Mouse (Mus musculus): ENCODE measurements around the gene Slit3.

The Slit3 gene

DNA sequence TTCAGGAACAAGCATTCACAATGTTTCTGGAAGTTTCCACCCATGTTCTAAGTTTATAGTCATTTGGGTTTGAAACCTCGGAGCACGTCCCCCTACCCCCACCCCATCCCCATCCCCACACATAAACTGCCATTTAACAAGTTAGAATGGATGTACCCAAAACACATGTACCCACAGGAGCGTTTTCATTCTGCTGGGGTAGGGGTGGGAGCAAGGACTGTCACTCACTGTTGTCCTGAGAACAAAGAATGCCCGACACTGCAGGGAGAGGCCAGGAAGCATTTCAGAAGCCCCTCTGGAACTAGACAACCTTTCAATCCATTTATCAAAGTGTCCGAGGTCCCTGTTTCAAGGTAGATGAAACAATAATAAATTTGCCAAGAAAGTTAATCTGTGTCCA lies 383.0 kb downstream of the Slit3 start:
- in situ Hi-C loops (cut with MboI; ENCODE audit: low pct_unique_long_range_greater_than_20kb in 1 of 2, low sequenced_read_pairs in 2 of 2, unreplicated experiment in 1 of 2): no loop called here

DNA sequence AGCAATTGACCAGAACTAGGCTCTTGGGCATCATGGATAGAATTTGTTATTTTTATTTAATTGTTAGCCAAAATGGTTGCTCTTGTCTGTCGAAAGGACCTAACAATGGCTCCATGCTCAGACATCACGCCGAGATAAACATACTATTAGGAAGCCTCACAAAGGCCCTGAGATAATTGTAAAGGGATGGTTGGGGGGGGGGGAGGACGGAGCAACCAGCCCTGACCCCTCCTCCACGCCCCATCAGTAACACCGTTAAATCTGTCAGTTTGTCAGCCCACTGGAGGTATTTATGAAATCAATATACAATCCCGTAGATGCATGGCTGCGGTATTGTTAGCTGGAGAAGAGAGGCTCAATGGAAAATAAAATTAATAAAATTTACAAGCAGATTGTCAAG lies 383.9 kb downstream of the Slit3 start:
- in situ Hi-C loops (cut with MboI; ENCODE audit: low pct_unique_long_range_greater_than_20kb in 1 of 2, low sequenced_read_pairs in 2 of 2, unreplicated experiment in 1 of 2): no loop called here

DNA sequence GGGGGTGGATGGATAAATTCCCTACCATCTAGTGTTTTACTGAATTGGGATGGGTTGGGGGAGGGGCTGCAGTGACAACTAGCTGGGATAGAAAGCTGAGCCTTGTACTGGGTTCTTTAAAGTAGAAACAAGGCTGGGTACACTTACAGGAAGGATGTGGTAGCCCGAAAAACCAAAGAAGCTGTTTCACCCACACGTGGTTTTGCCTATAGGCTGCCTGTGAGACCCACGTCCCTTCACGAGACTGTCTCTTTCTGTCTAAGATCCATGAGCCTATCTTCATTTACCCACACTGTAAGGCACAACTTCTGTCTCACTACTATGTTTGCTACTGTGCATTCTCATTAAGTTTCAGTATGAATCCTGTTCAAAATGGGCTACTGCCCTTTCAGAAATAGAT lies 384.3 kb downstream of the Slit3 start:
- in situ Hi-C loops (cut with MboI; ENCODE audit: low pct_unique_long_range_greater_than_20kb in 1 of 2, low sequenced_read_pairs in 2 of 2, unreplicated experiment in 1 of 2): no loop called here

DNA sequence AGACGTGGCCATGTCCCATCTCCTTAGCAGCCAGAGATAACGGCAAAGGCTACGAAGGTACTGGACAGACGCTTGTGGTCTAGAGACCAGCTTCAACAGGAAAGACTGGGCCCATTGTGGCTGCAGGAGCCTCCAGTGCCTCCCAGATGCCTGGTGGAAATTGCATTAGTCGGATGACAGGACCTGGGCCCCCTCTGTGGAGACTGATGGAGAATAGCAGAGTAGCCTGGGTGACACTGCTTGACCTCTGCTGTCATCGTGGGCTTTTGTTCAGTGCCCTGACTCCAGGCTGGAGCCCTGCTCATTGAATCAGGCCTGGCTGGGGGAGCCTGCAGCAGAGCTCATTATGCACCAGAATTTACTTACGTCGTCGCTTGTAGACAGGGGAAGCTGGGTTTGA lies 384.8 kb downstream of the Slit3 start:
- in situ Hi-C loops (cut with MboI; ENCODE audit: low pct_unique_long_range_greater_than_20kb in 1 of 2, low sequenced_read_pairs in 2 of 2, unreplicated experiment in 1 of 2): no loop called here

DNA sequence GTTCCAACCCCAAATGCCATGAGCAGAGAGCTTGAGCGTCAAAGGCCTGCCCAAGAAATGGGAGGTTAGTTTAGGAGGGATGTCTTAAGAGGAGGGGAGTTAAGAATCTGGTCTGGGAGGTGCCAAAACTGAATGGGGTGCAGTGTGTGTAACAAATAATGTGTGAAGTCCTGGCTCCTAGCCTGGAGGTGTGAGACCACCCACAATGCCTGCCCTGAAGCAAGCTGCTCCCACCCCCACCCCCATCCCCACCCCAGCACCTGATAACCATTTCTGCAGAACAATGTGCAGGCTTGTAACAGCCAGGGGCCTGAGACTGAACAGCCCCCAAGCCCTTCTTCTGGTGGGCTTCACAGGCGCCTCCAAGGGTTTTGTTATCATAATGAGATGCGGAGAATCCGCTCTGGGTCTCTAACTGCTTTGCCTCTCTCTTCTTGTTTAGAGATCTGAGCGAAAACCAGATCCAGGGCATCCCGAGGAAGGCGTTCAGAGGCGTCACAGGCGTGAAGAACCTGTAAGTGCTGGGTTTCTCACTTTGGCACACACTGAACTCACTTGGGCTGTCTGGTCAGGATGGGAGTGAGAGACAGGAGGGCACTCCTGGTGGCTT lies 386.9 kb downstream of the Slit3 start:
- in situ Hi-C loops (cut with MboI; ENCODE audit: low pct_unique_long_range_greater_than_20kb in 1 of 2, low sequenced_read_pairs in 2 of 2, unreplicated experiment in 1 of 2): no loop called here

DNA sequence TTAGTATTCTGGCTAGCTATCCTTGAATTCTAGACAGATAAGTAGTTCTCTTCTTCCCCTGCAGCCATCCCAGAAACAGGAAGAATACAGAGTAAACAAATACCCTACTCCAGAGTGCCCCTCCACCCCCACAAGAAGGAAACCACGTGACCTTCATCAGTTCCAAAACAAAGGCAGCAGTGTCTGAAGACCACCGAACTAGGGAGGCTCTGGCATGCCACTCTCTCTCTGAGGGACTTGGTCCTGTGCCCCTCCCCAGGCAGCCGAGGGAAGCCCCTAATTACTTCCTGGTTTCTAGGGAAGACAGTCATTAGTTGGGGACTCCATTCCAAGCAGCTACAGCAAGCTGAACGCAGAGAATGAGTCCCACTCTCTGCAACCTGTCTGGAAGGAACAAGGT lies 391.7 kb downstream of the Slit3 start:
- in situ Hi-C loops (cut with MboI; ENCODE audit: low pct_unique_long_range_greater_than_20kb in 1 of 2, low sequenced_read_pairs in 2 of 2, unreplicated experiment in 1 of 2): no loop called here

DNA sequence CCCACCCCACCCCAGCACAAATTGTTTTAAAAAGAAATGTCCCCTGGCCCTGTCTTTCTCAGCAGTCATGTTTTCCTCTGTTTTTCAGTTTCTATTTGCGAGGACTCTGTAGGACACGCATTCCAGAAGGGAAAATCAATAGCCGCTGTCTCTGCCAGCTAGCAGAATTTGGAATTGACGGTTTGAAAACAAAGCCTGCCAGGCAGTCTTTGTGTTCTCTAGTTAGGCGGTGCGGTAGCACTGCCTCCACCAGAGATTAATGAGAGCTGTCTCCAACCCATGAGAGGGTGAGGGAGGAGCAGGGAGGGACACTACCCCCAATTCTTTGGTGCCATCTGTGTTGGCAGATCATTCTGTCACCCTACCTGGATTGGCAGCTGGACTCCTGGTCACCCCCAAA lies 392.3 kb downstream of the Slit3 start:
- in situ Hi-C loops (cut with MboI; ENCODE audit: low pct_unique_long_range_greater_than_20kb in 1 of 2, low sequenced_read_pairs in 2 of 2, unreplicated experiment in 1 of 2): no loop called here

DNA sequence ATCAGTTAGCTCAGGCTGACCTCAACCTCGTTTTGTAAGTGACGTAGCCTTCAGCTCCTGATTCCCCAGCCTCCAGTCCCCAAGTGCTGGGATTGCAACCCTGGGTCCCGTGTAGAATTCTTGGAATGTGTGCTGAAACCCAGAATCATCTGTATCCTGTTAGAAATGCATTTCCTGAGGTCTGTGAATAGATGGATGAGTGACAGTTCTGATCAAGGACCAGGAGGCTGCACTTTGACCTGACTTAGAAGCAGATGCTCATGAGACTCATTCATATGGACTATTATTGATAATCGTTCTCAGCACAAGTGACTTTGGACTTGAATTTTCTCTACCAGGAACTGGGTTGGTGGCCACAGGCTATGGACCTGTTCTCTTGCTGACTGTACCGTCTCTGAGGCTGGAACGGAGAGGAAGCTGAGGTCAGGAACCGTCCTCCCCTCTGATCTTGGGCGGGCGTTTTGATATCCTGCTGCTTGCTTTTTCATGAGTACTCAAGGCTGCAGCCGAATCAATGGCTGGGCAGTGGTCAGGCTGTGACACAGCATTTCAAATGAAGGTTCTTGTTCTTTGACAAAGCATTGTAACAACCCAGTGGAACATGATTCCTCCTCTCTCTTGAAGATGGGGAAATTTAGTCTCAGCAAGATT lies 401.9 kb downstream of the Slit3 start:
- in situ Hi-C loops (cut with MboI; ENCODE audit: low pct_unique_long_range_greater_than_20kb in 1 of 2, low sequenced_read_pairs in 2 of 2, unreplicated experiment in 1 of 2): no loop called here

DNA sequence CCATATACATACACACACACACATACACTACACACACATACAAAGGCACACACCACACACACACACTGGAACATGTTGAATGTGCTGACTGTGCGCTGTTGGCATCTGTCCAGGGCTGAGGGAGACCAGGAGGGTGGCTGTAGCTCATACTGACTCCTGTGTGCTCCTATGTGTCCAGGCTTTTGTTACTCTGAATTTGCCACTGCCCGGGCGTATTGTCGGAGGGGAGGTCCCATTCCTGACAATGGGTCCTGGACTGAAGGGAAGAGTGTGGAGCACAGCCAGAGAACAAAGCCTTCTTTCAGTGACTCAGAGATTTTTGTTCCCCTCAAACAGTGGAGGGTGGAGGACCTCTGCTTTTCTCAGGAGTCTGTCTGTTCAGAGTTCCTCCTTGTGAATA lies 402.7 kb downstream of the Slit3 start:
- in situ Hi-C loops (cut with MboI; ENCODE audit: low pct_unique_long_range_greater_than_20kb in 1 of 2, low sequenced_read_pairs in 2 of 2, unreplicated experiment in 1 of 2): no loop called here

DNA sequence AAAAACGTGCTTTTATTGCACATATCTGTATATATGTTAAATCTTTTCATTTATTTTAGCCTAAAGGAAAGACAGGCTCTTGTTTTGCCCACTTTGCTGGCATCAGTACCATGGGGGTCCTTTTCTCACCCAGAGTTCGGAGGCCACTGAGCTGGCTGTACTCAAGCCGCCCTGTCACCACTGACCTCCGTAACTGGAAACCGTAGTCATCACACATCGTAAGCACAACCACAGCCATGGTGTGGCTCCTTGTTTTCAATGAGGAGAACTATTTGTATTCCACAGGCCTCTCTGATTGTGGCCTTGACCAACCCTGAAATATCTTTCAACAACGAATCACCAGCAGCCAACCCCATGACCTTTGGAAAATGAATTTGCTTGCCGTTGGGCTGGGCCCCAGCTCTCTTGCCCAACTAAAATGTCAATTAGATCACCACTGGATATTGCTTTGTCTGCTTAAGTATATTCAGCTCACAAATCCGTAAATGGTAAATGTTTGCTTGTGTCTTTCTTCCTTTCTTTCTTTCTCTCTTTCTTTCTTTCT lies 405.3 kb downstream of the Slit3 start:
- in situ Hi-C loops (cut with MboI; ENCODE audit: low pct_unique_long_range_greater_than_20kb in 1 of 2, low sequenced_read_pairs in 2 of 2, unreplicated experiment in 1 of 2): no loop called here

DNA sequence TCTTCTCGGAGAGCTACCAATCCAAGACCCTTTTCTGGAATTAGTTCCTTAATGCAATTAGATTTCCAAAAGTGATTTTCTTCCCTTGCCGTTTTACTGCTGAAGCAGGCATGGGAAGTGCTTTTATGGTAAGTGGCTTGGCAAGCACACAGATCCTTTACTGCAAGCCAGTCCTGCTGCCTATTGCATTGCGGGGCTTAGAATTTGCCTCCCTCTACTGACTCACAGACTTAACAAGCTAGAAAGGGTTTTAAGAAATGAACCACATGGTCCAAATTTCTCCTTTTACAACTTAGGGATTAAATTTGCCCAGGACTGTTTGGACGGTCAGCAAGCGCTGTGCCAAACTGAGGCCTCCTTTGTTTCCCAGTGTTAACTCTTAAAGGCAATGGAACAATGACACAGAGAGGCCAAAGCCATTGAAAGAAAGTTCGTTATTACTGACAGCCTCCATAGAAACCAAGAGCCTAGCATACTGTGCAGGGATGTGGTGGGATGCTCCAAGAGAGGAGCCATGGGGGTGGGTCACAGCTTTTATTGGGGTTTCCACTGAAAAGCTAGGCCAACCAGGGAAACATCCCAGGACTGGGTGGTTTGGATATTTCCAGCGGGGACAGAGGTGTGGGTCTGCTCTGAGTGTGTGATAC lies 406.9 kb downstream of the Slit3 start:
- in situ Hi-C loops (cut with MboI; ENCODE audit: low pct_unique_long_range_greater_than_20kb in 1 of 2, low sequenced_read_pairs in 2 of 2, unreplicated experiment in 1 of 2): no loop called here

DNA sequence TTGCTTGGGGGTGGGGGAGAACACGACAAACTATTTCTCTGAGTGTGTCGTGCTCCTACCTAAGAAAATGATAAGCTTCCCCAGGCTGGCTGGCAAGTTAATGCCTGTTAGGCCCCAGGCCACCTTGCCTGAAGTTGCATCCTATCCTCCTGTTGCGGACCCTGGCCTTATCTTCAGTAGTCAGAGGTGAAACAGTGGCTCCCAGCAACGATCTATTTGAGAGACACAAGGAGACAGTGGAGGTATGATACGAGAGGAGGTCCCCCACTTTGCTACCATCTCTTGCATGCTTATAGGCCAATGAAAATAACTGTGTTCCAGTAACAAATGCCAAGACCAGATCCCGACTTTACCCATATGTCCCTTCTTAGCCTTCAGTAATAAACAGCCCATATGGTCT lies 414.0 kb downstream of the Slit3 start:
- in situ Hi-C loops (cut with MboI; ENCODE audit: low pct_unique_long_range_greater_than_20kb in 1 of 2, low sequenced_read_pairs in 2 of 2, unreplicated experiment in 1 of 2): no loop called here

DNA sequence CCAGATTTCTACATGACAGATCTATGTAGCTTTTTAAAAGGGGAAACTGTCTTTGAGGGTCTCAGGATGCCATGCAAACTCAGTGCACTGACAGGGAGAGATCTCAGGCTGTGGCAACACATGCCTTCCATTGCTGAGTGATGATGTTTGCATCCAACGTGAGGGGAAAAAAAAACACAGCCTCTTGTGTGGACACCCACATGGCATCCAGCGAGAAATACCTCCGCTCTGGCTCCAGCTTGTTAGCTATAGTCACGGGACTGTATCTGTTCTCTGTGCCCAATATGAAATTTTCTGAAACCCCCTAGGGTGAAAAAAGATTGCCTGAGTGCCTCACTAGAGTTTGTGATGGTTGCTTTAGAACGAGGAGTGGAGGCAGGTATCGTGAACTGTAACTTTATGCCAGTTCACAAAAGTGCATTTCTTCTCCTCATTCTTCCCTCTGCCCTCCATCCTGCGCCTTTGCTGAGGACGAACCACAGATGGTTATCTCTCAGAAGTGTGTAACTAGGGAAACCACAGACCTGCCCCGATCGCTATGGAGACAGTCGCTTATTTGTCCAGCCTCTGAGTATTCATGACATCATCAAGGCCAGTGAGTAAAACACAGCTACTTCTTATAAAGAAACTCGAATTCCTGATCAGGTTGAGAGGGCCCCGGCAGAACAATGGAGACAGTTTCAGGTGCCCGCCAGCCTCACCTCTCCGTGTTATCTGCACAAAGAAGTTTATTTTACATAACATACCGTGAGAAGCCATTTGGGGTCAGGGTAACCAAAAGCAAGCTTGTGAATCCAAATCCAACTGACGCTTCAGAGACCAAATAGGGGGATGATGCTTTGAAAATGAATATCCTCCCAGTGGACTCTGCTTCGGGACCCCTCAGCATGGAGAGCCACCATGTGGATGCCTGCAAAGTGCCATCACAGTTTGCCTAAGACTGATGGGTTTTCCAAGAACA lies 416.4 kb downstream of the Slit3 start:
- in situ Hi-C loops (cut with MboI; ENCODE audit: low pct_unique_long_range_greater_than_20kb in 1 of 2, low sequenced_read_pairs in 2 of 2, unreplicated experiment in 1 of 2): no loop called here

DNA sequence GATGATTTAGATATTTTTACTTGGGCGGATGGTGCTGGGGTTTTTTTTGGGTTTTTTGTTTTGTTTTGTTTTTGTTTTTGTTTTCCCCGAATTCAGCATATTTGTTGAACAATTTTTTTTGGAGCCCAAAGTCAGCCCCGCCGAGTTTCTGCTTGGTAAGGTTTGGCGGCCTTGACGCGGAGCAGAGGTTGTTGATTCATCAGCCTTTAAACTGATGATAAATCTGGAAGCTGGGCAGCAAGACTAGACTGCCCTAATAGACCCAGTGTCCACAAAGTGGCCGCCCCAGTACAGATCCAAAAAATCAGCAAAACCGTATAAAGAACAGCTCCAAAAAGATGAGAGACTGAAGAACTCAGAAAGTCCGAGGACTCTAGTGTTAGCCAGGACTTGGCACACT lies 421.7 kb downstream of the Slit3 start:
- in situ Hi-C loops (cut with MboI; ENCODE audit: low pct_unique_long_range_greater_than_20kb in 1 of 2, low sequenced_read_pairs in 2 of 2, unreplicated experiment in 1 of 2): no loop called here

DNA sequence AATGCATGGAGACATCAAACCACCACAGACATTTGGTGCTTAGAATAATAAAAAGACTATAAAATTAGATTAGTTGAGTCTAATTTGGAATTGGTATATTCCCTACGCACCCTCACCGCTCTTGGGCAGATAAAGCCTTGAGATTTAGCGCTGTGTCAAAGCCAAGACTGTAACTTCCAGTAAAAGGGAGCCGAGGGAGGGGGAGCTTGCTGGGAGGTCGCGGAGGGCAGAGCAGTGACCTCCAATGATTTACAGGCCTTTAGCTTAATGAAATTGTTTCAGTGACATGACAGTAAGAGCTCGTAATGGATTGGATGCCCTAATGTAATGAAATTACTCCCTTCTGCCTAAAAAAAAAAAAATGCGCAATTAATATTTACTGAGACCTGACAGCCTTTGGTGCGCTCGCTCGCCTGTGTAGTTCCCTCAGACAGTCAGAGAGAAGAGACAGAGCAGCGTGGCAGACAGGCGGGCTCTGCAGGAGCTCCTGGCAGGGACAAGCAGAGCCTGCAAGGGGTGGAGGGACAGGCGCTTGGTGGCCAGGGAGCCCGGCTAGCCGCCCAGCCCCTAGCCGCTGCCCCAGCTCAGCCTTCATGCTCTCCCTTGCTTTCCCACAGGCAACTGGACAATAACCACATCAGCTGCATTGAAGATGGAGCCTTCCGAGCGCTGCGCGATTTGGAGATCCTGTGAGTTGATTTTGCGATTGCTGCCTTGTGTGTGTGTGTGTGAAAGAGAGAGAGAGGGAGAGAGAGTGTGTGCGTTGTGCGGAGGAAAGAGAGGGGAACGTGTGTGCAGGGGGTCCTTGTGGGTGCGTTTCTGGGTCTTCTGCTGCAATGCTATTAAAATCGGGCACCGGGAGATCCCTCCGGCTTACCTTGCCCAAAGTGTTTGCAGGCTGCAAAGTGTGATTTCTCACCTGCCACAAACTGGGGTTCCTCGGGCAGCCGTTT lies 423.4 kb downstream of the Slit3 start:
- in situ Hi-C loops (cut with MboI; ENCODE audit: low pct_unique_long_range_greater_than_20kb in 1 of 2, low sequenced_read_pairs in 2 of 2, unreplicated experiment in 1 of 2): no loop called here

DNA sequence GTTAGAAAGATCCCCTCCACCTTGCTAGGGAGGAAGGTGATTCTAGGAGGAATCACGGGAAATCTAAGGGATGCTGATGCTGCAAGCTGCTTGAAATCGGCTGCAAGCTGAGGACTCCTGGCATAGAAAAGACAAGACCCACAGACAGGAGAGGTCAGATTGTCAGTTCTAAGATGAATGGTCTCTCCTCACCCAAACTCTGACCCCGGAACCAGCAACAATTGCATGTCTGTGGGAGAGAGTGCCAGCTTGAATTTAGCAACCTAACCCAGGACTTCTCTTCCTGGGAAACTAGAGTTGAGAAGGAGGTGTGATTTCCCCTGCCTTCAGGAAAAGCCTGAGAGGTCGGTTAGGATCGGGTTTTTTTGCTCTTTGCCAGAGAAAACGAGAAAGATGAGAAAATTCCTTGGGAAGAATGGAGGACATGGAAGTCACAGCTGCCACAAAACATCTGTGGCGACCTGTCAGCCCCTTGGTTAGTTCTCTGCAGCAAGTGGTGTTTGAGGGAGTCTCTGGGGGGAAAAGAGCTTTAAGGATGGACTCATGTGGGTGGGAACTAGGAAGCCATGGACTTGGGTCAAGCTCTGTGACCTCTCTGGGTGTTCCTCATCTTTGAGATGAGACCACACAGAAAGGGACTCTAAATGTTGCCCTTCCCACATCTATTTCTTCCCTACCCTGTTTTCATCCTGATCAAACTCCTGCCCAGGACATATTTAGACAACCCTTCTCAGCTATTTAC lies 425.2 kb downstream of the Slit3 start:
- in situ Hi-C loops (cut with MboI; ENCODE audit: low pct_unique_long_range_greater_than_20kb in 1 of 2, low sequenced_read_pairs in 2 of 2, unreplicated experiment in 1 of 2): no loop called here

DNA sequence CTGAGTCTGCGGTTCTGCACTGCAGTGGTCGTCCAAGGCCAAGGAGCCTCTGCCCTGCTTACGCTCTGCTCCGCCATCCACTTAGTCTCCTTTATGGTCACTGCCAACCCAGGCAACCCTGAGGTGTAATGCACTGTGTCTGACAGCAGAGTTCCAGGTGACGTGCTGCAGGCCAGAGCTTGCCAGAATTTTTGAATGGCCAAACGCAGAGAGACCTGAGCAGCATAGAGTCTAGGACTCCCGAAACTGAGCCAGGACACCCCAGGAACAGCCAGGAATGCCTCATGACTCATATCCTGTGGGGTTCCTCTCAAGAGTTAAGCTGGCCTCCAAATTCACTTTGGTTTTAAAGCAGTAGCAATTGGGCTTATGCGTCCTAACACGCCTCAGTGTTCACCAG lies 429.0 kb downstream of the Slit3 start:
- in situ Hi-C loops (cut with MboI; ENCODE audit: low pct_unique_long_range_greater_than_20kb in 1 of 2, low sequenced_read_pairs in 2 of 2, unreplicated experiment in 1 of 2): no loop called here
